In the genomic region with DNA sequence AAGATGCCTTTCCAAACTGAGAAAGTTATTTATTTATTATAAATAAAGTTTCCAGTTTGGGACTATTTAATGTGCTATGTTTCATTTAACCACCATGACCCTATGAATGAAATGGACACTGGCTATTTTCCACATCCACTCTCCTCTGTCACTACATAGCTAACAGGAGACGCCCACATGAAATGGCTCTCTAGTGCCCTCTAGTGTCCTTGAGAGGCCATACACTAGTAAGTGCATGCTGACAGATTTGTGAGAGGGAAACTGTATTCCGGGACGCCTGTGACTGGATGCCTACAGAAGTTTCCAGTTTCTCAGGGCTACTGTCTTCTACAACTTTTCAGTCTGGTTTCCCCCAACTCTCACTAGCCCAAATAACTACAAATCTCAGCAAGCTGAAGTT, we compare ENCODE assay signal across 10 mouse cellular contexts. TPM values are rescaled to one million over a fixed set of nuclear protein-coding genes. Genes with fewer than 3 reads are reported as not detected.
DNase-seq lines count a peak whose midpoint lies in the region; ATAC-seq and TF ChIP-seq lines count a peak whose summit lies in the region.
"Had no signal": no experiment of that assay in that cellular context is flagged by ENCODE, and none has a peak within 500 bp of the region (broad histone marks: within the 10 kb centered on the region; RNA-seq: fewer than 3 reads in every experiment).

No protein-coding gene starts in this region.

- no peak overlapping the region for H3K4me2 ChIP-seq in liver, embryonic 12.5 days
- H3K4me2 ChIP-seq: neural tube, embryonic 13.5 days had no signal

- peak; percentile 40; the same call in 1 of the 2 replicates for TF ChIP-seq CTCF in cerebellum, adult 2 months (IDR thresholded peaks at IDR 0.05; ENCODE audit: borderline replicate concordance, insufficient read depth, low read depth, low read length)

- no peaks in the 10 kb centered on the region for H3K27me3 ChIP-seq in cerebellum, adult 2 months (ENCODE audit: control insufficient read depth, insufficient read depth, low read length)
- H3K27me3 ChIP-seq in liver, embryonic 12.5 days (replicated peaks), result no peaks in the 10 kb centered on the region; the same call in 1 of the 2 replicates
- H3K27me3 ChIP-seq: neural tube, embryonic 13.5 days had no signal

- H3K36me3 ChIP-seq in liver, embryonic 12.5 days, result no peaks in the 10 kb centered on the region
- H3K36me3 ChIP-seq: neural tube, embryonic 13.5 days had no signal

- no peak for TF ChIP-seq POLR2A in cerebellum, adult 2 months (IDR thresholded peaks at IDR 0.05; ENCODE audit: borderline replicate concordance, insufficient read depth, low read length)

- no peak overlapping the region for H3K4me3 ChIP-seq in cerebellum, adult 2 months (replicated peaks; ENCODE audit: insufficient read depth, low read depth, low read length)
- no peak overlapping the region for H3K4me3 ChIP-seq in liver, embryonic 12.5 days
- H3K4me3 ChIP-seq: neural tube, embryonic 13.5 days had no signal

- H3K9ac ChIP-seq in liver, embryonic 12.5 days, result no peak overlapping the region
- H3K9ac ChIP-seq: neural tube, embryonic 13.5 days had no signal

- WGBS in cerebellum, adult 2 months, result 12% methylated on average over 3 of the region's 3 CpGs
- WGBS in liver, embryonic 12.5 days (ENCODE audit: insufficient replicate concordance), result 12% methylated on average over 3 of the region's 3 CpGs

- ATAC-seq in liver, embryonic 12.5 days, result no peak
- ATAC-seq in megakaryocyte progenitor cell, adult 5-6 weeks (replicated peaks; ENCODE audit: poor library complexity), result peak; percentile 95

- peak in 1 of 2 experiments; percentile 17 for DNase-seq in cerebellum, adult 2 months
- no peak for DNase-seq in cerebellum, adult 11 months
- DNase-seq in liver, result peak; percentile 37
- DNase-seq in c-Kit-positive CD71-positive TER-119-positive erythroid progenitor cells, embryonic 14.5 days (ENCODE audit: low spot score), result peak; percentile 58
- peak; percentile 77 for DNase-seq in induced T-regulatory cell, adult 2 months (ENCODE audit: low read depth)
- DNase-seq in frontal cortex, postnatal 14 days (ENCODE audit: low spot score in 2 of 2), result no peak

- no peaks in the 10 kb centered on the region for H3K4me1 ChIP-seq in cerebellum, adult 2 months (ENCODE audit: control insufficient read depth, insufficient read depth, low read length)
- no peaks in the 10 kb centered on the region for H3K4me1 ChIP-seq in liver, embryonic 12.5 days
- H3K4me1 ChIP-seq: neural tube, embryonic 13.5 days had no signal

- H3K9me3 ChIP-seq in liver, embryonic 12.5 days (replicated peaks), result no peaks in the 10 kb centered on the region
- H3K9me3 ChIP-seq: neural tube, embryonic 13.5 days had no signal

- H3K27ac ChIP-seq in cerebellum, adult 2 months (ENCODE audit: insufficient read depth, low read length), result no peak overlapping the region
- no peak overlapping the region for H3K27ac ChIP-seq in liver, embryonic 12.5 days
- H3K27ac ChIP-seq: neural tube, embryonic 13.5 days had no signal

RNA-seq across cellular contexts. Expression of a gene that starts 1.6 kb away (rescaled TPM):
- polyA plus RNA-seq in cerebellum, adult 2 months (2012; rRNA removed), result 0.05 and 0.22 TPM in 2 replicates
- 0.11 TPM in 1 of 2 replicates, not detected in the other for polyA plus RNA-seq in liver, embryonic 12.5 days (2016; fragmentation: Nextera tagmentation; extraction: Ambion mirVana)
- 0.20 TPM in 1 of 2 replicates, not detected in the other for total RNA-seq in megakaryocyte progenitor cell, adult 5-6 weeks (2015)
- total RNA-seq in megakaryocyte progenitor cell, adult 5-6 weeks (2017), result not detected in 2 replicates
- polyA plus RNA-seq: heart, embryonic 16.5 days had no signal

RNA-seq across cellular contexts. Expression of a gene that starts 23.9 kb away (rescaled TPM):
- polyA plus RNA-seq in cerebellum, adult 2 months (2012; rRNA removed), result 567 TPM in 2 replicates
- polyA plus RNA-seq in liver, embryonic 12.5 days (2016; fragmentation: Nextera tagmentation; extraction: Ambion mirVana), result 235 and 236 TPM in 2 replicates
- 169 and 211 TPM in 2 replicates for total RNA-seq in megakaryocyte progenitor cell, adult 5-6 weeks (2015)
- total RNA-seq in megakaryocyte progenitor cell, adult 5-6 weeks (2017), result 92.0 and 145 TPM in 2 replicates

RNA-seq across cellular contexts. Expression of a gene that starts 24.0 kb away (rescaled TPM):
- 8.3 and 9.5 TPM in 2 replicates for polyA plus RNA-seq in cerebellum, adult 2 months (2012; rRNA removed)
- 4.3 and 4.4 TPM in 2 replicates for polyA plus RNA-seq in liver, embryonic 12.5 days (2016; fragmentation: Nextera tagmentation; extraction: Ambion mirVana)
- total RNA-seq in megakaryocyte progenitor cell, adult 5-6 weeks (2015), result 6.6 and 9.7 TPM in 2 replicates
- 4.4 and 6.0 TPM in 2 replicates for total RNA-seq in megakaryocyte progenitor cell, adult 5-6 weeks (2017)

RNA-seq across cellular contexts. Expression of a gene that starts 40.5 kb away (rescaled TPM):
- 6.1 TPM in 2 replicates for polyA plus RNA-seq in cerebellum, adult 2 months (2012; rRNA removed)
- polyA plus RNA-seq in liver, embryonic 12.5 days (2016; fragmentation: Nextera tagmentation; extraction: Ambion mirVana), result 10.6 and 11.5 TPM in 2 replicates
- total RNA-seq in megakaryocyte progenitor cell, adult 5-6 weeks (2015), result 20.9 and 22.5 TPM in 2 replicates
- total RNA-seq in megakaryocyte progenitor cell, adult 5-6 weeks (2017), result 29.1 and 34.3 TPM in 2 replicates

RNA-seq across cellular contexts. Expression of a gene that starts 43.8 kb away (rescaled TPM):
- not detected in 2 replicates for polyA plus RNA-seq in cerebellum, adult 2 months (2012; rRNA removed)
- not detected in 2 replicates for polyA plus RNA-seq in liver, embryonic 12.5 days (2016; fragmentation: Nextera tagmentation; extraction: Ambion mirVana)
- not detected in 2 replicates for total RNA-seq in megakaryocyte progenitor cell, adult 5-6 weeks (2015)
- not detected in 2 replicates for total RNA-seq in megakaryocyte progenitor cell, adult 5-6 weeks (2017)
- polyA plus RNA-seq: heart, embryonic 16.5 days; neural tube, embryonic 13.5 days had no signal

Comparison
In these comparisons a context has a peak if more than half of its experiments do, and no peak if none do; other contexts are left out.
1. DNase-seq: peak in liver (single experiment), c-Kit-positive CD71-positive TER-119-positive erythroid progenitor cells, embryonic 14.5 days (single experiment) and induced T-regulatory cell, adult 2 months (single experiment); none in cerebellum, adult 11 months (single experiment) and frontal cortex, postnatal 14 days (0 of 2).